Mouse (Mus musculus): ENCODE data around the gene Noa1. TPM values are rescaled to one million over a fixed set of nuclear protein-coding genes. Genes with fewer than 3 reads are reported as not detected.

The Noa1 gene
- polyA plus RNA-seq, 1 experiment from 2014 or later = 37.0 TPM

- H3K4me3 ChIP-seq = peak overlapping the region; percentile 86
- H3K27me3 ChIP-seq = peaks cover 16% of the 10 kb centered on the region
- WGBS = under 1% methylated on average over 42 of the region's 53 CpGs
- H3K9me3 ChIP-seq = 0 out of 2 replicates have a peak, but pooled peaks cover 2% of the 10 kb centered on the region
- H3K9ac ChIP-seq (replicated peaks) = peak overlapping the region; percentile 90
- peaks cover 24% of the 10 kb centered on the region for H3K4me1 ChIP-seq
- peak; percentile 79 for ATAC-seq (ENCODE audit: low FRiP score, low read depth)
- H3K4me2 ChIP-seq (replicated peaks) = peak overlapping the region; percentile 84
- peaks cover 20% of the 10 kb centered on the region for H3K36me3 ChIP-seq
- peak overlapping the region; percentile 88 for H3K27ac ChIP-seq (replicated peaks)
Measured at GRCm38 (mm10) chr5:77265671-77266065, 44.2 kb downstream of the Noa1 start.

DNA sequence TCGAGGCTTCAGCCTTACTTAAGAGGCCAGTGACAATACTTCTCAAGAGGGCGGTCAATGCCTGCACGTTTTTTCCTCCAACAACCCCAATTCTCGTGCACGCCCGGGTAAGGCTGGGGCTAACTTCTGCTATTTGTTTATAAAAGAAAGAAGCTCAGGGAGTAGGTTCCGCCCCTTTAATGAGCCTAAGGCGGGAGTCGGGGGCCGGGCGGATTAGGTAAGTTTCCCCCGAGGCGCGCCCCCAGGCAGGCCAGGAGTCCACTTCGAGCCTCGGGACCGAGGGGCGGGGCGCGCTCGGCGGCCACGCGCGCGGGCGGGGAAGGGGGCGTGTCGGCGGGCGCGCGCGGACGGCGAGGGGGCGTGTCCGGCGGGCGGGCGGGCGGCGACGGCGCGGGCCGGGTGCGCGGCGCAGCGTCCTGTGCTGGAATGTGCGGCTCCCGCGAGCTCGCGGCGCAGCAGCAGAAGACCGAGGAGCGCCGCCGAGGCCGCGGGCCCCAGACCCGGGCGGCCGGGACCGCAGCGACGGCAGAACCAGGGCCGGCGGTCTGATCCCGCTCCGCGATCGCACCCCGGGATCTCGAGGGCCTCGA, 44.7 kb downstream of the Noa1 start, which contains the start of gene Rest:
Gene Rest, plus strand, starts transcription at position 411 of the 590 bp plus-strand sequence.
- Histone ChIP-seq H3K9me3 (0 out of 2 replicates have a peak, but pooled peaks cover 2% of the 10 kb centered on the region), H3K27ac (replicated peaks) (peak within 1 kb of the TSS; percentile 88), H3K4me1 (peaks cover 24% of the 10 kb centered on the region), H3K36me3 (peaks cover 19% of the 10 kb centered on the region), H3K4me3 (peak within 1 kb of the TSS; percentile 86), H3K4me2 (replicated peaks) (peak within 1 kb of the TSS; percentile 84), H3K27me3 (peaks cover 20% of the 10 kb centered on the region), H3K9ac (replicated peaks) (peak within 1 kb of the TSS; percentile 90)
- ATAC-seq (ENCODE audit: low FRiP score, low read depth) = peak; percentile 87
- 2% methylated on average over 36 of the region's 78 CpGs for WGBS

DNA sequence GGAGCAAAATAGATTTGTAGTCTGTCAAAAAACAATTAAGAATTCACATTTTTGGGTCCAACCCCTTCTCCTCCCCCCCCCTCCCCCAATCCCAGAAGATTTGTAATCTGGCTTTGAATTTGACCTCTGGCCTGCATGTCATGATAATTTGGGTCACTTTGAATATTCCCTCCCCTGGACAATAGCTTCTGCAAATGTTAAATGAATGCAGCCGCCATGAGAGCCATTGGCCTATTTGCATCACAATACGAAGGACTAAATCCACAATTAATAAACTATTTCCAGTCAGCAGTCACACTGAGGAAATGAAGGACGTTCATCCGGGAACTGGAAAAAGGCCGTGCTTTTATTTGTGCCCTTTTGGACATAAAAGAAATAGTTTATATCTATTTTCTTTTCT, 47.8 kb downstream of the Noa1 start:
- peaks cover 26% of the 10 kb centered on the region for H3K27me3 ChIP-seq
- no peaks in the 10 kb centered on the region for H3K36me3 ChIP-seq
- H3K9me3 ChIP-seq = no peaks in the 10 kb centered on the region
- no peak for ATAC-seq (ENCODE audit: low FRiP score, low read depth)
- H3K27ac ChIP-seq (replicated peaks) = no peak overlapping the region
- peaks cover 18% of the 10 kb centered on the region for H3K4me1 ChIP-seq
- WGBS = 14% methylated on average over 5 of the region's 5 CpGs
- H3K4me3 ChIP-seq = no peak overlapping the region
- H3K4me2 ChIP-seq (replicated peaks) = no peak overlapping the region
- no peak overlapping the region for H3K9ac ChIP-seq (replicated peaks)

- Histone ChIP-seq H3K9ac (replicated peaks) (no peak overlapping the region), H3K9me3 (no peaks in the 10 kb centered on the region), H3K27me3 (peaks cover 26% of the 10 kb centered on the region), H3K4me3 (no peak overlapping the region), H3K36me3 (no peaks in the 10 kb centered on the region), H3K27ac (replicated peaks) (no peak overlapping the region), H3K4me1 (peaks cover 16% of the 10 kb centered on the region), H3K4me2 (replicated peaks) (no peak overlapping the region)
- no peak for ATAC-seq (ENCODE audit: low FRiP score, low read depth)
- 71% methylated on average over 4 of the region's 4 CpGs for WGBS
Measured at GRCm38 (mm10) chr5:77261137-77261536, 48.7 kb downstream of the Noa1 start.

- Histone ChIP-seq H3K27me3 (peaks cover 26% of the 10 kb centered on the region), H3K36me3 (no peaks in the 10 kb centered on the region), H3K27ac (replicated peaks) (no peak overlapping the region), H3K4me2 (replicated peaks) (no peak overlapping the region), H3K9ac (replicated peaks) (no peak overlapping the region), H3K4me3 (no peak overlapping the region), H3K9me3 (no peaks in the 10 kb centered on the region), H3K4me1 (peaks cover 16% of the 10 kb centered on the region)
- no peak for ATAC-seq (ENCODE audit: low FRiP score, low read depth)
- WGBS = 52% methylated on average over 6 of the region's 6 CpGs
Measured at GRCm38 (mm10) chr5:77260141-77260540, 49.7 kb downstream of the Noa1 start.

- Histone ChIP-seq H3K4me3 (no peak overlapping the region), H3K9ac (replicated peaks) (no peak overlapping the region), H3K4me2 (replicated peaks) (no peak overlapping the region), H3K9me3 (no peaks in the 10 kb centered on the region), H3K36me3 (no peaks in the 10 kb centered on the region), H3K27me3 (peaks cover 24% of the 10 kb centered on the region), H3K27ac (replicated peaks) (no peak overlapping the region), H3K4me1 (peaks cover 16% of the 10 kb centered on the region)
- no peak for ATAC-seq (ENCODE audit: low FRiP score, low read depth)
Measured at GRCm38 (mm10) chr5:77259315-77259714, 50.6 kb downstream of the Noa1 start.

DNA sequence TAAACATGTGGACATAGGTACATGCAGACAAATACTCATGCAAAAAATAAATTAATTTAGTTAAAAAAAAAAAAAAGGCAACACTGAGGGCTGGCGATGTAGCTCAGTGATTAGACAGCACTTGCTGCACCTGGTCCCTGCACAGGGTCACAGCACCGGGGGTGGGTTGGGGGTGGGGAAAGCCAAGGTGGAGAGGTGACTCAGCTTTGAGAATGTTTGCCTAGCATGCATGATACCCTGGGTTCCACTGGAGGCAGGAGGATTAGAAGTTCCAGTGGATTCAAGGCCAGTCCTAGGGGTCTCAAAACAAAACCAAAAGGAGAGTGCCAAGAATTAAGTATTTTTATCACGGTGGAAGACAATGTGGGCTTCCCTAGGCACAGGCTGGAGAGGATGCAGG, 52.3 kb downstream of the Noa1 start:
- peaks cover 16% of the 10 kb centered on the region for H3K27me3 ChIP-seq
- H3K4me2 ChIP-seq (replicated peaks) = no peak overlapping the region
- H3K4me1 ChIP-seq = peaks cover 16% of the 10 kb centered on the region
- ATAC-seq (ENCODE audit: low FRiP score, low read depth) = no peak
- WGBS = 81% methylated on average over 3 of the region's 3 CpGs
- H3K36me3 ChIP-seq = no peaks in the 10 kb centered on the region
- H3K9me3 ChIP-seq = no peaks in the 10 kb centered on the region
- H3K27ac ChIP-seq (replicated peaks) = no peak overlapping the region
- no peak overlapping the region for H3K9ac ChIP-seq (replicated peaks)
- H3K4me3 ChIP-seq = no peak overlapping the region

DNA sequence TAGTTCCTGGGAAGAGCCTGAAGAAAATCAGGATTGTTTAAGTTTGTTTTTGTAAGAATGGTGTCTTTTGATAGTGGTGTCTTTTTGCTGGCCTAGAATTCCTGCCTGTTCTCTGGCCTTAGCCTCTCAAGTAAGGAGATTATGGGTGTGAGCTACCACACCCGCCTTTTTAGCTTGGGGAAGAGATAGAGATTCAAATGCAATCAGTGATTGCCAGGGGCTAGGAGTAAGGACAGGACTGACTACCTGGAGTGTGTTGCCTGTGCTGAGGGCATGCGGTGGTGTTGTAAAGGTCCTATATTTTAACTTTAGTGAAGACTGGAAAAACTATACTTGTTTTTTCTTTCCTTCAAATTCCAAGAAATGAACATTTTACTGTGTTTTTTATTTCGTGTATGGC, 55.5 kb downstream of the Noa1 start:
- ATAC-seq (ENCODE audit: low FRiP score, low read depth) = no peak
- Histone ChIP-seq H3K9ac (replicated peaks) (no peak overlapping the region), H3K36me3 (no peaks in the 10 kb centered on the region), H3K9me3 (no peaks in the 10 kb centered on the region), H3K27me3 (peaks cover under 1% of the 10 kb centered on the region; the same call in 1 of the 2 replicates), H3K27ac (replicated peaks) (no peak overlapping the region), H3K4me2 (replicated peaks) (no peak overlapping the region), H3K4me1 (no peaks in the 10 kb centered on the region), H3K4me3 (no peak overlapping the region)
- 63% methylated on average over 3 of the region's 3 CpGs for WGBS

GRCm38 (mm10) chr5:77253154-77253553, 56.7 kb downstream of the Noa1 start:
- ATAC-seq (ENCODE audit: low FRiP score, low read depth) = no peak
- Histone ChIP-seq H3K27me3 (no peaks in the 10 kb centered on the region), H3K4me2 (replicated peaks) (no peak overlapping the region), H3K9ac (replicated peaks) (no peak overlapping the region), H3K36me3 (no peaks in the 10 kb centered on the region), H3K27ac (replicated peaks) (no peak overlapping the region), H3K4me3 (no peak overlapping the region), H3K9me3 (no peaks in the 10 kb centered on the region), H3K4me1 (no peaks in the 10 kb centered on the region)
- 82% methylated on average over 1 of the region's 1 CpGs for WGBS

DNA sequence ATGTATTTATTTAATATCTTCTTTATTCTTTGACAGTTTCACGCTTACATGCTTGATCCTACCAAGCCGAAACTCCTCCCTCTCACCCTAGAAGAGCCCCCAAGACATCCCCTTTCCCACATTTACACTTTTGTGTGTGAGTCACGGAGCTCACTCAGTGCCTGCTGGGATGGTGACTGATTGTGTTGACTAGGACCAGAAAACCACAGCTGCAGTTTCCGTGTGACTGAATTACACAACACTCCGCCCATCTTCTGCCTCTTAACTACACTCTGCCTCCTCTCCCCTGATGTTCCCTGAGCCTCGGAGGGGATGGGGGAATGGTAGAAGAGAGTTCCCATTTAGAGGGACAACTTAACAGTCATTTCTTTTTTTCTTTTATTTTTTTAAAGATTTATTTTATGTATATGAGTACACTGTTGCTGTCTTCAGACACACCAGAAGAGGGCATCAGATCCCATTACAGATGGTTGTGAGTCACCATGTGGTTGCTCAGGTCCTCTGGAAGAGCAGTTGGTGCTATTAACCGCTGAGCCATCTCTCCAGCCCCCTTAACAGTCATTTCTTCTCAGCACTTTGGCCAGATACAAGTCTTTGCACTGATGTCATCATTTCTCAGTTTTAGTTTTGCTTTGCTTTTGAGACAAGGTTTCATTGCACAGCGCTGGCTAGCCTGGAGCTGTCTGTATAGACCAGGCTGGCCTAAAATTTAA, 57.6 kb downstream of the Noa1 start:
- no peaks in the 10 kb centered on the region for H3K27me3 ChIP-seq
- no peaks in the 10 kb centered on the region for H3K36me3 ChIP-seq
- 71% methylated on average over 8 of the region's 8 CpGs for WGBS
- H3K4me1 ChIP-seq = no peaks in the 10 kb centered on the region
- no peak overlapping the region for H3K4me2 ChIP-seq (replicated peaks)
- ATAC-seq (ENCODE audit: low FRiP score, low read depth) = no peak
- H3K4me3 ChIP-seq = no peak overlapping the region
- H3K9ac ChIP-seq (replicated peaks) = no peak overlapping the region
- no peaks in the 10 kb centered on the region for H3K9me3 ChIP-seq
- H3K27ac ChIP-seq (replicated peaks) = no peak overlapping the region

DNA sequence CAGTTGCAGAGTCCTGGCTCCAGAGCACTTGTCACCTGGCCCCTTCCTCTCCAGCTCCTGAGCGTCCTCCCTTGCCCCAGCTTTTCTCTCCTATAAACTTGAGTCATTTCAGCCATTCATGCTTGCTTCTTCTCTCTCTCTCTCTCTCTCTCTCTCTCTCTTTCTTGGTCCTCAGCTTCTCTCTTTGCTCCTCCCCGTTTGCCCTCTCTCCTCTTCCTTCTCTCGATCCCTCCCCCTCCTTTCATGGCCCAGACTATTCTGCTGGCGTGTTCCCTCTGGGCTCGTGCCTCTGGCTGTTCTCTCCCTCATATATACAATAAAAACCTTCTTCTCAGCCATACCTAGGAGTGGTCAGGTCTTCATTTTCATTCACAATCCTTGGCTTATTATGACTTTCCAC, 58.2 kb downstream of the Noa1 start:
- WGBS = 45% methylated on average over 5 of the region's 5 CpGs
- ATAC-seq (ENCODE audit: low FRiP score, low read depth) = no peak

DNA sequence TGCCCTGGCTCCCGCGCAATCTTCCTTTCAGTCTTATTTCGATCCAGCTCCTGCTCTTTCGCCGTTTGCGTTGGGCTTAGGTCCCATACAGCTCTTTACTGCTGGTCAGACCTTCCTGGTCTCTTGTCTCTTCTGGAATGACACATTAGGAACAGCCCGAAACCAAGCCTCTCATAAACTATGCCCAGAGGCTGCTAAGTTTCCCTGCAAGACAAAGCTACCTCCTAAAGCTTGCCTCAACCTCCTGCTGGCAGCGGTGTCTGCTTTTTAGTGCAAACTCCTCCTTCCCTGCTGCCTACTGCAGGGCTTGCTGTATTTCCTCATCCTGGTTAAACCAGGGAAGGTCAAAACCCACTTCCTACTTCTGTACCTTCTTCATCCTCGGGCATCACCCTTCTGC, 59.8 kb downstream of the Noa1 start:
- Histone ChIP-seq H3K4me2 (replicated peaks) (no peak overlapping the region), H3K9ac (replicated peaks) (no peak overlapping the region), H3K9me3 (no peaks in the 10 kb centered on the region), H3K36me3 (no peaks in the 10 kb centered on the region), H3K27me3 (no peaks in the 10 kb centered on the region), H3K4me1 (peaks cover 8% of the 10 kb centered on the region), H3K27ac (replicated peaks) (no peak overlapping the region), H3K4me3 (no peak overlapping the region)
- ATAC-seq (ENCODE audit: low FRiP score, low read depth) = no peak
- WGBS = 75% methylated on average over 9 of the region's 9 CpGs

More for the DNA sequence above, 58.2 kb downstream of the Noa1 start:
- Histone ChIP-seq H3K4me3 (no peak overlapping the region), H3K27ac (replicated peaks) (no peak overlapping the region), H3K27me3 (no peaks in the 10 kb centered on the region), H3K4me2 (replicated peaks) (no peak overlapping the region), H3K4me1 (no peaks in the 10 kb centered on the region), H3K9me3 (no peaks in the 10 kb centered on the region), H3K36me3 (no peaks in the 10 kb centered on the region), H3K9ac (replicated peaks) (no peak overlapping the region)

Measured in midbrain, embryonic 12.5 days (tissue).